In genomic region chr5:54894496-54895250, GRCm38 (mm10) we compare ENCODE assay signal across 14 mouse cellular contexts.
A peak's percentile ranks its signal among the peaks of the same experiment; 100 is the strongest.
DNase-seq lines count a peak whose midpoint lies in the region; ATAC-seq and TF ChIP-seq lines count a peak whose summit lies in the region.
"Had no signal": no experiment of that assay in that cellular context is flagged by ENCODE, and none has a peak within 500 bp of the region (broad histone marks: within the 10 kb centered on the region; RNA-seq: fewer than 3 reads in every experiment).

No protein-coding gene starts in this region.

- no peaks in the 10 kb centered on the region for H3K36me3 ChIP-seq in midbrain, embryonic 13.5 days
- no peaks in the 10 kb centered on the region for H3K36me3 ChIP-seq in midbrain, embryonic 11.5 days (ENCODE audit: control insufficient read depth, insufficient read depth, low read length)
- H3K36me3 ChIP-seq in forebrain, embryonic 14.5 days (ENCODE audit: control insufficient read depth, insufficient read depth, low read length) = no peaks in the 10 kb centered on the region
- H3K36me3 ChIP-seq in hindbrain, embryonic 15.5 days = no peaks in the 10 kb centered on the region
- H3K36me3 ChIP-seq: heart, embryonic 12.5 days; limb, embryonic 15.5 days; lung, embryonic 15.5 days; stomach, embryonic 15.5 days had no signal

- intact Hi-C loops in left cerebral cortex, adult 2 months (cut with DNase I) = no loop called here

- H3K27ac ChIP-seq in midbrain, embryonic 13.5 days = peak overlapping the region; percentile 67
- no peak overlapping the region for H3K27ac ChIP-seq in midbrain, embryonic 11.5 days (ENCODE audit: low read depth, low read length)
- H3K27ac ChIP-seq in forebrain, embryonic 14.5 days (ENCODE audit: low read depth, low read length) = 0 out of 2 replicates have a peak overlapping the region, but pooled peaks have one; percentile 11
- peak overlapping the region; percentile 65; the same call in 1 of the 2 replicates for H3K27ac ChIP-seq in hindbrain, embryonic 15.5 days (replicated peaks)
- peak overlapping the region; percentile 83 for H3K27ac ChIP-seq in olfactory bulb, adult 2 months (ENCODE audit: insufficient read depth, low read depth, low read length)
- no peak overlapping the region for H3K27ac ChIP-seq in left cerebral cortex, adult 2 months
- H3K27ac ChIP-seq: limb, embryonic 15.5 days; lung, embryonic 15.5 days; stomach, embryonic 15.5 days had no signal

- H3K4me3 ChIP-seq in midbrain, embryonic 13.5 days (replicated peaks) = peak overlapping the region; percentile 6; the same call in 1 of the 2 replicates
- H3K4me3 ChIP-seq in midbrain, embryonic 11.5 days (ENCODE audit: low read depth, low read length) = no peak overlapping the region
- H3K4me3 ChIP-seq in forebrain, embryonic 14.5 days (ENCODE audit: low read depth, low read length) = no peak overlapping the region
- H3K4me3 ChIP-seq in hindbrain, embryonic 15.5 days = peak overlapping the region; percentile 17
- H3K4me3 ChIP-seq in olfactory bulb, adult 2 months (ENCODE audit: insufficient read depth, low read depth, low read length) = no peak overlapping the region
- no peak overlapping the region; the same call in 1 of the 2 replicates for H3K4me3 ChIP-seq in left cerebral cortex, adult 2 months
- H3K4me3 ChIP-seq: heart, embryonic 12.5 days; limb, embryonic 15.5 days; lung, embryonic 15.5 days; stomach, embryonic 15.5 days had no signal

- 54% methylated on average over 10 of the region's 10 CpGs for WGBS in midbrain, embryonic 13.5 days
- 87% methylated on average over 10 of the region's 10 CpGs for WGBS in midbrain, embryonic 11.5 days
- WGBS in forebrain, embryonic 14.5 days = 62% methylated on average over 10 of the region's 10 CpGs
- WGBS in hindbrain, embryonic 15.5 days = 44% methylated on average over 10 of the region's 10 CpGs
- WGBS in olfactory bulb, adult 2 months = 27% methylated on average over 10 of the region's 10 CpGs

- H3K4me2 ChIP-seq in midbrain, embryonic 13.5 days (replicated peaks) = no peak overlapping the region; the same call in 1 of the 2 replicates
- no peak overlapping the region for H3K4me2 ChIP-seq in midbrain, embryonic 11.5 days
- peak overlapping the region; percentile 18; the same call in 1 of the 2 replicates for H3K4me2 ChIP-seq in forebrain, embryonic 14.5 days (ENCODE audit: low read length)
- peak overlapping the region; percentile 35 for H3K4me2 ChIP-seq in hindbrain, embryonic 15.5 days
- H3K4me2 ChIP-seq: heart, embryonic 12.5 days; limb, embryonic 15.5 days; lung, embryonic 15.5 days; stomach, embryonic 15.5 days had no signal

- no peak for DNase-seq in midbrain, embryonic 11.5 days (ENCODE audit: low spot score, missing footprints)
- peak; percentile 41 for DNase-seq in forebrain, embryonic 14.5 days (ENCODE audit: low spot score)
- DNase-seq in left cerebral cortex, adult 2 months (ENCODE audit: extremely low spot score in 1 of 2, low spot score in 2 of 2) = no peak
- no peak for DNase-seq in lung, adult 18-20 months
- DNase-seq: adrenal gland, postnatal 36 days; cerebellum, adult 11 months; kidney, adult 9 months had no signal

- H3K4me1 ChIP-seq in midbrain, embryonic 13.5 days (replicated peaks) = peaks cover 20% of the 10 kb centered on the region
- peaks cover 3% of the 10 kb centered on the region; the same call in 1 of the 2 replicates for H3K4me1 ChIP-seq in midbrain, embryonic 11.5 days (ENCODE audit: control insufficient read depth, insufficient read depth, low read length)
- H3K4me1 ChIP-seq in forebrain, embryonic 14.5 days (ENCODE audit: control insufficient read depth, insufficient read depth, low read length) = 0 out of 2 replicates have a peak, but pooled peaks cover 5% of the 10 kb centered on the region
- H3K4me1 ChIP-seq in hindbrain, embryonic 15.5 days (replicated peaks) = 0 out of 2 replicates have a peak, but pooled peaks cover 8% of the 10 kb centered on the region
- no peaks in the 10 kb centered on the region for H3K4me1 ChIP-seq in olfactory bulb, adult 2 months (ENCODE audit: control insufficient read depth, insufficient read depth, low read length)
- H3K4me1 ChIP-seq: heart, embryonic 12.5 days; limb, embryonic 15.5 days; lung, embryonic 15.5 days; stomach, embryonic 15.5 days had no signal

- peak overlapping the region; percentile 44; the same call in 1 of the 2 replicates for H3K9ac ChIP-seq in midbrain, embryonic 13.5 days (replicated peaks)
- no peak overlapping the region for H3K9ac ChIP-seq in midbrain, embryonic 11.5 days (ENCODE audit: low read length)
- H3K9ac ChIP-seq in forebrain, embryonic 14.5 days (ENCODE audit: low read length) = no peak overlapping the region
- no peak overlapping the region for H3K9ac ChIP-seq in hindbrain, embryonic 15.5 days
- H3K9ac ChIP-seq: heart, embryonic 12.5 days; limb, embryonic 15.5 days; lung, embryonic 15.5 days; stomach, embryonic 15.5 days had no signal

- ATAC-seq in midbrain, embryonic 13.5 days = peak; percentile 80
- ATAC-seq in midbrain, embryonic 11.5 days (ENCODE audit: low FRiP score) = no peak
- peak; percentile 70 for ATAC-seq in forebrain, embryonic 14.5 days
- ATAC-seq in hindbrain, embryonic 15.5 days (ENCODE audit: low FRiP score, low read depth) = peak; percentile 77; the same call in 1 of the 2 replicates

- no peaks in the 10 kb centered on the region for H3K27me3 ChIP-seq in midbrain, embryonic 13.5 days
- H3K27me3 ChIP-seq in midbrain, embryonic 11.5 days (ENCODE audit: control insufficient read depth, insufficient read depth, low read length) = no peaks in the 10 kb centered on the region
- no peaks in the 10 kb centered on the region for H3K27me3 ChIP-seq in forebrain, embryonic 14.5 days (replicated peaks; ENCODE audit: control insufficient read depth, insufficient read depth, low read length)
- no peaks in the 10 kb centered on the region for H3K27me3 ChIP-seq in hindbrain, embryonic 15.5 days
- H3K27me3 ChIP-seq: heart, embryonic 12.5 days; limb, embryonic 15.5 days; lung, embryonic 15.5 days; stomach, embryonic 15.5 days had no signal

- no peak for TF ChIP-seq CTCF in olfactory bulb, adult 2 months (IDR thresholded peaks at IDR 0.05; ENCODE audit: insufficient read depth, low read depth, low read length)
- TF ChIP-seq CTCF in left cerebral cortex, adult 2 months (IDR thresholded peaks at IDR 0.05) = no peak

- TF ChIP-seq POLR2A in olfactory bulb, adult 2 months (IDR thresholded peaks at IDR 0.05; ENCODE audit: insufficient read depth, low read depth, low read length) = no peak

- no peaks in the 10 kb centered on the region for H3K9me3 ChIP-seq in midbrain, embryonic 13.5 days
- H3K9me3 ChIP-seq in midbrain, embryonic 11.5 days (ENCODE audit: control insufficient read depth, low read length) = no peaks in the 10 kb centered on the region
- H3K9me3 ChIP-seq in forebrain, embryonic 14.5 days (replicated peaks; ENCODE audit: control insufficient read depth, low read length) = no peaks in the 10 kb centered on the region
- no peaks in the 10 kb centered on the region for H3K9me3 ChIP-seq in hindbrain, embryonic 15.5 days
- H3K9me3 ChIP-seq: heart, embryonic 12.5 days; limb, embryonic 15.5 days; lung, embryonic 15.5 days; stomach, embryonic 15.5 days had no signal

Comparison
In these comparisons a context has a peak if more than half of its experiments do, and no peak if none do; other contexts are left out.
1. H3K27ac ChIP-seq: peak in midbrain, embryonic 13.5 days (single experiment), forebrain, embryonic 14.5 days (single experiment), hindbrain, embryonic 15.5 days (single experiment) and olfactory bulb, adult 2 months (single experiment); none in midbrain, embryonic 11.5 days (single experiment) and left cerebral cortex, adult 2 months (single experiment).
2. H3K4me3 ChIP-seq: peak in midbrain, embryonic 13.5 days (single experiment) and hindbrain, embryonic 15.5 days (single experiment); none in midbrain, embryonic 11.5 days (single experiment), forebrain, embryonic 14.5 days (single experiment), olfactory bulb, adult 2 months (single experiment) and left cerebral cortex, adult 2 months (single experiment).
3. H3K4me2 ChIP-seq: peak in forebrain, embryonic 14.5 days (single experiment) and hindbrain, embryonic 15.5 days (single experiment); none in midbrain, embryonic 13.5 days (single experiment) and midbrain, embryonic 11.5 days (single experiment).